Mouse (Mus musculus) mature B cell (primary cell): Measurements from ENCODE around the gene Klrb1b.

Source experiments
- in situ Hi-C: fragments of 300-500 bp; cut with MboI; formaldehyde crosslinking; loops from 2 replicates; pipeline ENCODE4 v1.14.3; 2019

Klrb1b gene

DNA sequence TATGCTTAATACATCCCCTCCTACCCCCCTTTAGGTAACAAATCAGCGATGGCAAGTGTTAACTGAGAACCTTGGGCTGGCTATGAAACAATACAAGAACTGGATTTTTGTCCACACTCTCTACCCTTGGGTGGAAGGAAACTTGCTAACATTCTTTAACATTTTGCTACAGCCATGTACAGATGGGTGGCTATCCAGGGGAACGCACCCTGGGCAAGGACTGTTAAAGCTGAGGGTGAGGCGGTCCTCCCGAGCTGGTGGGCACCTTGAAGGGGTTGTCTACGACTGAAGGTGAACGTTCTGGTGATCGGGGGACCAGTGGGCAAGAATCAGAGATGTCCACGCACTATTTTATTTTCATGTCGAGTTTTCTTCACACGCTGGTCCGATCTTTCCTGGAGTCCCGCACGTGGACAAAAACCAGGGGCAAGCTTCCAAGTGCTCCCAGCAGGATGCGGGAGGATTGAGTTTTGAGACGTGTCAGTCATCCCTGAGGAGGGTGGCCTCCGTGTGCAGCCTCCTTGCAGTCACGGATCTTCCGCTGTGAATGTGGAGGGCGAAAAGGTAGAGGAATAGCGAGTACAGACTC lies 16.3 kb upstream of the Klrb1b start:
- in situ Hi-C loops = loop anchor here (5.0 to 10.0 kb wide), 3 partner anchors 40 to 238 kb away; no protein-coding TSS in a partner anchor

DNA sequence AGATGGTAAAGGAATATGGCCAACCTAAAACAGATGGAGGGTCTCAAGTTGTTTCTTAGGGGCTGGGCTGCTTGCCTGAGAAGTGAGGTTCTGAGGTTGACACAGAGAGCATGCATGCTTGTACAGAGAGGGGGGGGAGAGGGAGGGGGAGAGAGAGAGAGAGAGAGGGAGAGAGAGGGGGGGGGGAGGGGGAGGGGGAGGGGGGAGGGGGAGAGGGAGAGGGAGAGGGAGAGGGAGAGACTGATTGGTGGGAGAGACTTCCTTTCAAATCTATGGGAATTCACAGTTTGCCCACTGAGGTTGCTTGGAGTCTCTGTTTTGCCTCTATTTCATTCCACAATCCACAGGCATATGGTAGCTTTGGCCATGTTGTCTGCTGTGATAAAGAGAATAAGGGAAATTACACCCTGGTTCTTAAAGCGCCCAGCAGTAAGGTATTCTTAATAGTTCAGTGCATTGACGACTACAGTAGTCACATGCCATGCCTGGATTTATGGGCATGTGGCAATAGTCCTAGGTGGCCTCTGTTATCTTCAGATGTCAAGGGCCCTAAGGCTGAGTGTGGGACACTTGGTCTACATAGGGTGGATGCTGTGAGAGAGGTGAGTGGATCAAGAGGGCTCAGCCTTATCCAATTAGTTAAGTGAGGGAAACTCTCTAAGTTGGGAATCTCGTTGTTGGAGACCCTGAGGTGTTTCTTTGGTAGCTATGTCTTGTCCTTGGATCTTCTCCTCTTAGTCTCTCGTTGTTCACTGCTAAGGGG lies 15.4 kb upstream of the Klrb1b start:
- in situ Hi-C loops = loop anchor here (5.0 to 10.0 kb wide), 3 partner anchors 39 to 237 kb away; no protein-coding TSS in a partner anchor

DNA sequence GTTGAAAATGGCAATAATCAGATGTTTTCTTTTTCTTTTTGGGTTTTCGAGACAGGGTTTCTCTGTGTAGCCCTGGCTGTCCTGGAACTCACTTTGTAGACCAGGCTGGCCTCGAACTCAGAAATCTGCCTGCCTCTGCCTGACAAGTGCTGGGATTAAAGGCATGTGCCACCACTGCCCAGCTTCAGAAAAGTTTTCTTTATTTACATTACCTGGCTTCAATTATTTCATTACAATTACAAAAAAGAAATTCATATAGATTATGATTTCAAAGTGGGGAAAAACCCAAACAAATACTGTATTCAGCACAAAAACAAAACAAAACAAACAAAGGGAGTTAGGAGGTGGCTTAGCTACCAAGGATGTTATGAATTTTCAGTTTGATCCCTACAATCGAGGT lies 14.5 kb upstream of the Klrb1b start:
- in situ Hi-C loops = loop anchor here (5.0 to 10.0 kb wide), 3 partner anchors 38 to 236 kb away; no protein-coding TSS in a partner anchor

DNA sequence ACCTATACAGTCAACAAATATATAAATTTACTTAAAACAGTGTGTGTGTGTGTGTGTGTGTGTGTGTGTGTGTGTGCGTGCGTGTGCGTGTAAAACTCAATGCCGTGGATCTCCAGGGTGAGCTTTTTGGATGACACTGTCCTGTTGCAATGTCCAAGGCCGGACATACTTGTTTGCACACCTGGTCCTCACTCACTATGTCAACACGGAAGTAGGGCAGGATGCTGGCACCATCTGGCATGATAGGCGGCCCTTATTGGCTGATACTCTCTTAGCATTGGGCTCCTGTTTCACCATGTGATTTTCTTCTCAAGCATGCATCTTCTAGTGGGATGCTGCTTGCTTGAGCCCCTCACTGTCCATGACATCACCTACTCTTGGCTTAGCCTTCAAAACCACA lies 13.8 kb upstream of the Klrb1b start:
- in situ Hi-C loops = loop anchor here (5.0 to 10.0 kb wide), 3 partner anchors 38 to 235 kb away; no protein-coding TSS in a partner anchor

DNA sequence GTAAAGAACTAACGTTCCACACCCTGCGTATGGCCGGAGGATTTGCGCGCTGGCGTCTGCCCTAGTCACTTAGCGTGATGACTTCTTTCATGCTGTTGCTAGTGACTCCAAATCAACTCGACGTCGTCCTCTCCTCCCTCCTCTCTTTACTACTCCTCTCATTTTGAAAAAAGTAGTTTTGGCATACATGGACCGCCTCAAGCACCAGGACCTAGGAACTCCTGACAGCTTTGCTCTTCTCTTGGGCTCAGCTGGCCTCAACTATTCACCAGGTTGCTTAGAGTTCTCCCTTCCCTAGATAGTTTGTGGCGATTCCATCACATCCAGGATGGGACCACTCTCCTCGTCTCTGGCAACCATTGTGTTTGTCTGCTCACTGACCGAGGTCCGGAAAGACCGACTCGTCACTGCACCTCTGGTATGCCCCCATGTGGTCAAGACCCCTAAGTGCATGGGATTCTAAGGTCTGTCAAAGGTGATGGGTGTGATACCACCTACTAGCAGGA lies 13.2 kb upstream of the Klrb1b start:
- in situ Hi-C loops = no loop called here

DNA sequence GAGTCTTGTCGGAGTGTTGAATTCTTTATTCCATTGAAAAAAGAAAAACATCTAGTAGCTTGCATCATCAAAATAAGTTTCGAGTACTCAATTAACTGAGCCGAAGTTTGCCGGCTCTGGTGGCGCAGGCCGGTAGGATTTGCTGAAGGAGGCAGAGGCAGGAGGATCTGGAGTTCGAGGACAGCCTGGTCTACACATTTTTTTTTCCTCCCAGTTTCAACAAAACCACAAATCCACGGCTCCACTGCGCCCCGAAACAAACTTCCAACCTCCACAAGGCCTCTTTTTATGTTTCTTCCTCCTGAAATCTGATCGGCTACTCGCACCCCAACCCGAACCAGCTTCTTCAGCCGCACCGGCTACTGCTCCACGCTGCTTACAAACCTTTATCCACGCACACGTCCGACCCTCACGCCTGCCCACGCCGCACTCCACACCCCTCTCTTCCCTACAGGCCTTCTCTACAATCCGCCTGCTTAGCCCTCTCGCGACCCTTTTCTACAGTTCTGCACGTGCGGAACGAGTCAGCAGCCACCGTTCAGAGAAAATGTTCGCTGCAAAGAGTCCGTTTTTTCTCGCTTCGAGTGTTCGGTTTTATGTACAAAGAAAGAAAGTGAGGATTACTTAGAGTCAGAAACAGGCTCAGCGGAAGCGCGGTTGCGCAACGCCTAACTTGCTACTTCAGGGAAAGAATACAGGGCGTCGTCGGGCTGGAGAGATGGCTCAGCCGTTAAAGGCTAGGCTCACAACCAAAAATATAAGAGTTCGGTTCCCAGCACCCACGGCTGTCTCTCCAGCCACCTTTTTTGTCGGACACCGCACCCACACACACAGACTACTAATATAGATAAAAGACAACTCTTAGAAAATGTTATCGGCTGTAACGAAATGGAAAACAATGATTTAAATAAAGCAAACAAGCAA lies 12.5 kb upstream of the Klrb1b start:
- in situ Hi-C loops = no loop called here

DNA sequence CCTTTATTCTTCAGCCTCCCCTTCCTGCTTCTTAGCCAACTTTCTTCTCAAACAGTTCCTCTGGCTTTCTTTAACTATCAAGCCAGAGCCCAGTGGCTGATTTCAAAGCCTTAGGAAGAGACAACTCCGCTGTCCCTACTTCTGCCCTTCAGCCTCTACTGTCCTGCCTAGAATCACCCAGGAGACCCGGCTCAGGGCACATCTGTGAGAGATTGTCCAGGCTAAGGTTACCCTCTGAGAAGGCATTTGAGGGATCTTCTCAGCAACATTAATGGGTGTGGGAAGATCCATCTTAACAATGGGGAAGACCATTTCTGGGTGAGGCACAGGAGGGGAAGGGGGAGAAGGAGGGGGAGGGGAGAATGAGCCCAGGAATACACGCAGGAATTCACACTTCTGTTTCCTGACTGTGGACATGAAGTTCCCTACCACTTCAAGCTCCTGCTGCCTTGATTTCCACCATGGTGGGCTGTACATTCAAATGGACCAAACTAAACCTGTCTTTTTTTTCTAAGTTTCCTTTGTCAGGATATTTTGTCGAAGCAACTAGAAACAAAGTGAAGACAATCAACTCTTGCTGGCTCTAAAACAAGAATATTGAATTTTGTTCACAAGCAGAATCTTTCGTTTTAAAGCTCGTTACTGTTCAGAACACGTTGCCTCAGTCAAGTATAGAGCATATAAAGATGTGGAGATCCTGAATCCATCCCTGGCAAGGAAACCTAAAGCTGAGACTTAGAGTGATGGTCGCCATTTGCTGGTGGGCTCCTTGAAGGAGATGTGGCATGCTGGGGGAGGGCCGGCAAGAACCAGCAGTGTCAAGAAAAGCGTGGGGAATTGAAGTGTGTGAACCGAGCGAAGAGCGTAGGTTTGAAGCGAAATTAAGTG lies 11.6 kb upstream of the Klrb1b start:
- in situ Hi-C loops = no loop called here

DNA sequence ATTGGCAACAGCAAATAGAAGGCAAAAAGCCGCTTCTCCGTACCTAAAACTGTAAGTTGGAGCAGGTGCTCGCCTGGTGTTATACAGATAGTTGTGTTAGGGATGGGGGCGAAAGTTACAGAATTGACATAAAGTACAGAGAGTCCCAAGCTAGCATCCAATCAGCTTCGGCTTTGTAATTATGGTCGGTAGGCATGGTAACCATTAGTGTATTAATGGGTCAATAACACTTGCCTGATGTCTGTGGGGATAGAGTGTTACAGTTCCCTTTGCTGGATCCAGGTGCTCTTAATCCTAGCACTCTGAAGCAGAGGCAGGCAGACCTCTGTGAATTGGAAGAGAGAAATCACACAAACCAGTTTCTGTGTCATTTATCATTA lies 10.8 kb upstream of the Klrb1b start:
- in situ Hi-C loops = no loop called here

DNA sequence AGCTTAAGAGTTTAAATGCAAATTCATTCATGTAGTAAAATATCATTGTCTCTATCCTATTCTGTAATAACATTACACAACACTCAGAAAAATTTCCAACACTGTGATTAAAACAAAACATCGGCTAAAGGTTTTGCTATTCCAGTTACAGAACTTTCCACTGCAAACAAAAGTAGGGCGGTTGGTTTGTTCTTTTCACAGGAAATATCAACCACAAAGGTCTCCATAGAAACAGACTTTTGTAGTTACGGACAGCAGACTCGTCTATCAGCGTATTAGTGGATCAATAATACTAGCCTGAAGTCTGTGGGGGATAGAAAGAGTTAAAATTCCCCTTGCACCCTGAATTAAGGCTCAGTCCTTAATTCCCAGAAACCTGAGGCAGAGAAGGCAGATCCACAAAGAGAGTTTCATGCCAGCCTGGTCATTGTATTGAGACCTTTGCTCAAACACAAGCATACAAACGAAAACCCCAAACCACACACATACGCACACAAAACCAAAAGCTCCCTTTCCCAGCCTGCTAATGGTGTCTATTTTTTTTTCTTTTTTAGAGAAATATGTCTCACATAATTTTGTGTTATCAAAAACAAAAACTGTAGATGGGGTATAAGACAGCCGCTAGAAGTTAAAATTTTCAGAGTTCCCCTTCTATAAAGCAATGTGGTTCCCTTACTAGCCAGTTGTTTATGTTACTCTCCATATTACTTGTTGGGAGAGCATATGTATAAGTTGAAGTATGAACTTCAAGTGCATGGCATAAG lies 10.2 kb upstream of the Klrb1b start:
- in situ Hi-C loops = no loop called here

DNA sequence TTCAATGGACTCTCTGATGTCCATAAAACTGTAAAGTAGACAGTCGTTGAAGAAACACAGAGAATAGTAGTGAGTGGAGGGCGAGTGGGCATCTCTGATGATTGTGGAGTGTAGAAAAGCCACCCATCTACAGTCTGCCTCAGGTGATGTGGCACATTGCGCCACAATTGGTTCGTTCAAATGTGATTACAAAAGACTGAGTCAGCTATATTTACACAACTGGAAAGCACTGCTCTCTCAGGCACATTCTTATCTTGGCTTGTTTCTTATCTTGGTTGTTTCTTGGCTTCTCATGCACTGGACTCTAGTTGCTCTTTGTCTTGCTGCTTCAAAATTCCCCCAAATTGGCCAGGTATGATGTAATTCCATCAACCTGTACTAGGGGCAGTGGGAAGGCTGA lies 9.4 kb upstream of the Klrb1b start:
- in situ Hi-C loops = no loop called here

DNA sequence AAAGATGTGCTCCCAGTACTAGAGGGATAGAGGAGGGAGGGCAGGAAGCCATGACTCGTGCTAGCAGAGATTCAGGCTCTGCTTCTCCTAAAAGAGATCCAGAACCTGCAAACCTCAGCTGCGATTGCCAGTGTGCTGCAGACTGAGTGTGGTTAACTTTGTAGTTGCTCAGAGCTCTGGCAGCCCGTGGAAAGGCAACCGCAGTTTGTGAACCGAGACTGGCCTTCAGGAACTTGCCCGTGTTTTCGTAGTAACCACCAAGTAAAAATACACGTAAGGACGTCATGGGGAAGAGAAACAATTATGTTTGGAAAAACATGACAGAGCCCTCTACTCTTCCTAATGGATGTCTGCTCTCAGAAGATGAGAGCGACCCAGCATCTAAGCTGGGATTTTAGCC lies 6.9 kb upstream of the Klrb1b start:
- in situ Hi-C loops = no loop called here

DNA sequence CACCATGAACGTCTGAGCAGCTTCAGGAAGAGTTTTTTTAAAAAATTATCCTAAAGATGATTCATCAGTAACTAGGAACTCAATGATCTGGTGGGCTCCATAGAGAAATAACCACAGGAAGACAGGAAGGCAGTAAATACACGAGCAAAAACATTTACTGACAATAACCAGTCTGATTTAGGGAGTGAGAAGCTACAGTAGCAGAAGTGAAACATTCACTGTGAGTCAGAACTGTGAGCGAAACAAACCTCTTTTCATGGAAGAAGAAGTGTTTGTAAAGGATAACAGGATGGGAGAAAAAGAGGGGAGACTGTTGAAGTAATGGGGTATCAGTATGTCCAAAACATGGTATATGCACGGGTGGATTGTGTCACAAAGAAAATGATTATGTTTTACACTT lies 3.7 kb upstream of the Klrb1b start:
- in situ Hi-C loops = no loop called here

DNA sequence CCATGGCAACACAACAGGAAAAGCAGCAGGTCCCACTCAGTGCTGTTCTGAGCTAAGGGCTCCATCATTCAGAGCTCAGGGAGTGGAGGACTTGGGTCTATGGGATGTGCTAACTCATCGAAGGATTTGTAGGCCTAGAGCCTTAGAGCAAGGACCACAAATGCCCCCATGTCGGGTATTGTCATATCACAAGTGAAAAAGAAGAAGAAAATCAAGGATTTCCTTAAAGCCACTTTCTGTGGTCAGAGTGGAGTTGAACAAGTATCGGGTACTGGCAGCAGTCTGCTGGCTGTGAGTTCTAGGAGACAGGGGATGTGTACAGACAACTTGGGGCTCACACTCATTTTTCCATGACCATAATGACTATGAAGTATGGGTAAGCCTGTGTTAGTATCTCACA lies 650 bp upstream of the Klrb1b start:
- in situ Hi-C loops = no loop called here

DNA sequence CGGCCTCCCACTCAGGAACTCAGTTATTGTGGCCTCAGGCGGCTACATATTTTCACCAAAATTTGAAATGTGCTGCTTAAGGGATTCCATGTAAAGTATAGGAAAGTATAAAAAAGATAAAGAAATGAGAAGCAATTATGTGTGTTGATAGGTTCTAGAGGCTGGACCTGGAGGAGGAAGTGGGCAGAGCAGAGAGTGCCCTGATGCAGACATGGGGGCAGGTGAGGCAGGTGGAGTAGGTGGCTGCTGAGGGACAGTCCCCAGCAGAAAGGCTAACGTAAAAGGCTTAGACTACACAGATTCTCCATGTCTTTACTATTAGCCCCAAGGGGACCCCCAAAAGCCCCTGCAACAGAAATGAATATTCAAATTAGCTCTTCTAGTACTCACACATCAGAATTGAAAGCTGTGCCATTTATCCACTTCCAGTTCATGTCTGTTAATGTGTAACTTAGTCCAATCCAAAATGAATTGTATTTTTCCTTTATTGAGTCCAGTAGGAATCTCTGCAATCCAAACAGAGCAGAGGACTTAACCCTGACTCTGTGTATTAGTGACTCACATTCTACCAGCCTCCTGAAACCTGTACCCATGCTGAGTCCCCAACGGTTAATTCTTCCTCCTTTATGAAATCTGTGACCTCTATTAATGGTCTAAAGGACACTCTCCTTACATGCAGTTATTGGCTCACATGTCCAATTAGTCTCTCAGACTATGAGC lies 7.9 kb downstream of the Klrb1b start:
- in situ Hi-C loops = no loop called here

DNA sequence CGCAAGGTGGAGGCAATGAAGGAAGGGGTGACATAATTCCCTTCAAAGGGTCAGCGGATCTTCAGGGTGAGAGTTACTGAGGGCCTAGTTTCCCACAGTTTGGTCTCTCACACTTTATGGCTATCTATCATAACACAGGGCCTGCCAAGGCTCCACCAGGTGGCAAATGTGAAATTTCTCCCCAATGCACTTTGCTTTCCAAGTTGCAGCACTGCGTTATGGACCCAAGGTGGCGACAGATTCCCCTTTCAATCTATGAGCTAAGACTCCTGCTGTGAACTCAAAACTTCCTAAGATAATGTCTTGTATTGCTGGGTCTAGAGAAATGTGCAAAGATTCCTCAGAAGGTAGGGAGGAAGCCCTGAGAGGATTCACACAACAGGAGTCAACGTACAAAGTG lies 17.6 kb downstream of the Klrb1b start:
- in situ Hi-C loops = no loop called here

DNA sequence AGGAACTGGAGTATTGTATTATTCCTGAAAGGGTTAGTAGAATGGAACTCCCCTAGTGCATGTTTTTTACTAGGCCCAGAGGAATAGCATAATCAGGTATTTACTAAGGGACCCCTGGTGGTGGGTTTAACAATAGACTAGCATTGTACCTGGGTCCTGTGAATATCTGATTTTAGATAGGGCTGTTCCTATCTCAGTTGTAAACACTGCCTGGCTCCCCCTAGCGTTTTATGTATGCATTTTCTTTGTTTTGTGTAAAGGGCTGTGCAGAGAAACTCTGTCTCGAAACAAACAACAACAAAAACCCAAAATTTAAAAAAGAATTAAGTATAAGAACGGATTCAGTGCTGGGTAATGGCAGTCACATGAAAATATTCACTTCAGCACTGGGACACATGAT lies 19.1 kb downstream of the Klrb1b start:
- in situ Hi-C loops = no loop called here

DNA sequence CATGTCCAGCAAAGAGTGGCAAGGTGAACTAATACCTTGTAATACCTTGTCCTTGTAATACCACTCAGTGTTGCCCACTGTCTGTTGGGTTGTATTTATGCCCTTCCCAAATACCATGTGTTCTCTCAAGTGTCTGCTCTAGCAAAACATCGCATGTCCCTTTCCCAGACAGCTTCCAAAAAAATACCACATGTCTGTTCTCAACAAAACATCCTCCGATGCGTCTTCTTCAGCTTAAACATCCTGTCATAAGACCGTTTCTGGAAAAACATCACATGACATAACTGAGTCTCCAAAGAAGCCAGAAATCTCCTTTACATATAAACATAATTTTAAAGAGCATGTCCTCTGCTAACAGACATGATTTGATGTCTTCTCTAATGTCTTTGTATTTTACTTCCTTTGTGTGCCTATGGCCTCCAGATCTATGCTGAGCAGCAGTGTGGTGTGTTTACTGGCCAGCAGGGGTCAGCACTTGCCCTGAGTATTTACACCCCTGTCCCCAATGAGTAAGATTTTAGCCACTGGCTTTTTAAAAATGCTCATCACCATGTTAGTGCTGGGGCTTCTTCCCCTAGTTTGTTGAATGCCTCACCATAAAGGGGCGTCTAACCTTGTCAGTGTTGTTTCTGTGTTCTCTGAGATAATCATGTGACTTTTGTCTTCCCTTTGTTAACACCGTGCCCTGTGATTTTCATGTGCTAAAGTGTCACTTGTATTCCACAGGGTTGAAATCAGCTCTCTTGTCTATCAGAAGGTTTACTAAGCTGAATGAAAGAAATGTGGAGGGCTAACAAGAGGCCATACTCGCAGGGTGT lies 21.1 kb downstream of the Klrb1b start:
- in situ Hi-C loops = loop anchor here (5.0 kb wide), 2 partner anchors 37 to 38 kb away; no protein-coding TSS in a partner anchor

DNA sequence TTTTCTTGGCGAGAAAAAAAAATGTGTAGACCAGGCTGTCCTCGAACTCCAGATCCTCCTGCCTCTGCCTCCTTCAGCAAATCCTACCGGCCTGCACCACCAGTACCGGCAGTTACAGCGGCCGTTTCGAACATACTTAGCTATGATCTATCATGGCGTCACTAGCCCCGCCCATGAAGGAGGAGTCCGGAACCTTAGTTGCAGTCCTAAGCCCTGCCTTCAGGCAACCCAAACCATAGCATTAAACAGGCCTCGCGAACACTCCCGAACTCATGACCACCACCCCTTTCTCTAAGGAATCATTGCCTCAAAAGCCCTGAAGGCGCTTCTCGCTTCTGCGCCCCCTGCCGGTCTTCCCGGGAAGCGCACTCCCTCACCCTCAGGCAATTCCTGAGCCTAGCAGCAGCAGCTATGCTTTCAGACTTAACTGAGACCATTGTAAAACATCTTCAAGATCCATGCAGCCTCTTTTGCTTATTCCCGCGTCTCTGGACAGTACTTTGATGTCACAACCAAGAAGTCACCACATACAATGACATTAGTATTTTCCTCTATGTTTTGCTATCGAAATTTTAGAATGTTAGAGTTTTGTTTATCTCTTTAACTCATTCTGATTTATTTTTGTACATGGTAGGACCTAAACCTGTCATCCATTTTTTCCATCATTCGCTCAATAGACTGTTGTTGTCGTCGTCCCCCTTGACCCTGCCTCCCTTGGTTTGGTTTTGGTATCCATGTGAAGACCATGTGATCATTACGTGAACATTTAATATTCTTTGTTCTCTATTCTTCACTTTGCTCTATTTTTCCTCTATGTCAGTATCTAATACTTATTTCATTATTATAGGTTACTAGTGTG lies 22.9 kb downstream of the Klrb1b start:
- in situ Hi-C loops = loop anchor here (5.0 kb wide), 2 partner anchors 36 to 39 kb away; no protein-coding TSS in a partner anchor
